Mouse (Mus musculus) stomach, postnatal 0 days (tissue): ENCODE results near the gene Sc5d. TPM values are rescaled to one million over a fixed set of nuclear protein-coding genes. Genes with fewer than 3 reads are reported as not detected.

Experiments used
- ATAC-seq: fragments of 200-750 bp; cut with Nextera tagmentation; 2 replicates; pipeline ENCODE4 v1.8.0; 2017; ENCODE audit not compliant: low FRiP score, low TSS enrichment
- DNase-seq: peaks from one replicate; pipeline ENCODE4 v3.0.0-alpha.2; 2016; ENCODE audit warnings: low spot score
- H3K27ac ChIP-seq: fragments of 300-500 bp; sonication (generic); replicated peaks from 2 replicates; pipeline ENCODE4 v1.5.1; 2014; ENCODE audit warnings: mild to moderate bottlenecking, control low read depth
- H3K27me3 ChIP-seq: fragments of 300-500 bp; sonication (generic); 2 replicates; pipeline ENCODE4 v1.6.1; 2014; ENCODE audit warnings: low read length; ENCODE audit not compliant: control insufficient read depth, insufficient read depth
- H3K36me3 ChIP-seq: fragments of 300-500 bp; sonication (generic); 2 replicates; pipeline ENCODE4 v1.6.1; 2014; ENCODE audit warnings: low read length, mixed read lengths; ENCODE audit not compliant: control insufficient read depth, insufficient read depth
- H3K4me1 ChIP-seq: fragments of 300-500 bp; sonication (generic); replicated peaks from 2 replicates; pipeline ENCODE4 v1.6.1; 2014; ENCODE audit warnings: antibody characterized with exemption; ENCODE audit not compliant: control insufficient read depth, insufficient read depth
- H3K4me2 ChIP-seq: fragments of 300-500 bp; sonication (generic); replicated peaks from 2 replicates; pipeline ENCODE4 v1.6.1; 2014; ENCODE audit warnings: low read depth, mild to moderate bottlenecking, control low read depth, moderate library complexity
- H3K4me3 ChIP-seq: fragments of 300-500 bp; sonication (generic); 2 replicates; pipeline ENCODE4 v1.5.1; 2014; ENCODE audit warnings: low read depth, low read length, control low read depth
- H3K9ac ChIP-seq: fragments of 300-500 bp; sonication (generic); 2 replicates; pipeline ENCODE4 v1.6.1; 2014; ENCODE audit warnings: mild to moderate bottlenecking, low read length, control low read depth, mixed read lengths
- H3K9me3 ChIP-seq: fragments of 300-500 bp; sonication (generic); 2 replicates; pipeline ENCODE4 v1.6.1; 2016; ENCODE audit warnings: low read length; ENCODE audit not compliant: control insufficient read depth
- CTCF ChIP-seq: IDR thresholded peaks from 2 replicates; pipeline ENCODE4 v1.5.1; 2016; ENCODE audit warnings: antibody characterized with exemption, low read depth, mild to moderate bottlenecking, moderate library complexity
- EP300 ChIP-seq: optimal IDR thresholded peaks from 2 replicates; pipeline ENCODE3; 2016; ENCODE audit warnings: antibody characterized with exemption
- WGBS: fragments of 180-500 bp; shearing (Covaris S2); extraction: QIAGEN DNeasy Blood & Tissue Kit; methylation state at CpG from one replicate; pipeline ENCODE4 v1.1.7; 2014; 5-methylcytosine and 5-hydroxymethylcytosine counted together
- polyA plus RNA-seq: library from polyadenylated mRNA; unstranded; fragments of >200 nt; fragmentation: Nextera tagmentation; extraction: Ambion mirVana; gene quantifications from 2 replicates; pipeline ENCODE4 v1.2.1, GENCODE M21; 2015

Sc5d gene
- polyA plus RNA-seq, 1 experiment from 2014 or later: 110 TPM

- Histone ChIP-seq H3K4me1 (no peaks in the 10 kb centered on the region), H3K27me3 (no peaks in the 10 kb centered on the region), H3K36me3 (no peaks in the 10 kb centered on the region), H3K9me3 (no peaks in the 10 kb centered on the region), H3K4me2 (no peak overlapping the region), H3K9ac (no peak overlapping the region), H3K4me3 (no peak overlapping the region), H3K27ac (no peak overlapping the region)
- no peak for DNase-seq
- 85% methylated on average over 3 of the region's 3 CpGs for WGBS
- TF ChIP-seq CTCF (no peak), EP300 (no peak)
- ATAC-seq: no peak
These were observed 6.6 kb upstream of the Sc5d start for GRCm38 (mm10) chr9:42270617-42271016.

DNA sequence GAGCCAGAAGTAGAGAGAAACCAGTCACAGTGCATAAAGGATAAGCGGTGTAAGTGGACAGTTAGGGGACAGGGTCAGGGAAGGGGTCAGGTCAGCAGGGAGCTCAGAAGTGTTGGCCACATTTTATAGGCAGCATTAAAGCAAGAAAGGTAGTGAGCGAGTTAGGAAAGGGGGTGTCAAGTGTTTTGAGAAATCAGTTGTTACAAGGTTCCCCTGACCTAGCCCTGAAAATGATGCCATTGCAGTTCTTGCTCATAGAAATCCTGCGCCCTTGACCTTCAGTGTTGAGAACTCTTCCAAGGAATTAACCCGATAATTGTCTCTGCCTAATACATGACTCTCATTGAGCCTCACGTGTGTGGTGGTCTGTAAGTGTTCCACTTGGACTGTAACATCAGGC is 6.0 kb upstream of the Sc5d start:
- WGBS: 82% methylated on average over 5 of the region's 5 CpGs
- H3K27ac ChIP-seq: no peak overlapping the region
- H3K4me1 ChIP-seq: no peaks in the 10 kb centered on the region
- DNase-seq: no peak
- no peak for TF ChIP-seq CTCF
- H3K9me3 ChIP-seq: no peaks in the 10 kb centered on the region
- H3K4me2 ChIP-seq: no peak overlapping the region
- H3K27me3 ChIP-seq: no peaks in the 10 kb centered on the region
- no peaks in the 10 kb centered on the region for H3K36me3 ChIP-seq
- ATAC-seq: no peak
- no peak overlapping the region for H3K9ac ChIP-seq
- no peak overlapping the region for H3K4me3 ChIP-seq

DNA sequence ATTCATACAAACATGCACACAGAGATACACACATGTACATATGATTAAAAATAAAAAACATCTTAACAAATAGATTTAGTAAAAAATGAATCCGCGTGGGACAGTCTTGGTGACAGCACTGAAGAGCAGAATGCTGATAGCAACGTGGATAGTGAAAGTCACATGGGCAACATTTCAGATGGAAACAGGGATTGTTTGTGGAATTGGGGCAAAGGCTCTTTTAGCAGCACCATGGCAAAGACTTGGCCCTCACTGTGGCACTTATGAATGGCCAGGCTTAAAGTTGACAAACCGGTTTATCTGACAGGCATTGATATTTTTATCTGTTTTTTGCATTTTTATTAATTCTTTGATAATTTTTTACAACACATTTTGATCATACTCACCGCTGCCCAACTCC is 4.3 kb upstream of the Sc5d start:
- H3K9me3 ChIP-seq: no peaks in the 10 kb centered on the region
- WGBS: 61% methylated on average over 5 of the region's 5 CpGs

DNA sequence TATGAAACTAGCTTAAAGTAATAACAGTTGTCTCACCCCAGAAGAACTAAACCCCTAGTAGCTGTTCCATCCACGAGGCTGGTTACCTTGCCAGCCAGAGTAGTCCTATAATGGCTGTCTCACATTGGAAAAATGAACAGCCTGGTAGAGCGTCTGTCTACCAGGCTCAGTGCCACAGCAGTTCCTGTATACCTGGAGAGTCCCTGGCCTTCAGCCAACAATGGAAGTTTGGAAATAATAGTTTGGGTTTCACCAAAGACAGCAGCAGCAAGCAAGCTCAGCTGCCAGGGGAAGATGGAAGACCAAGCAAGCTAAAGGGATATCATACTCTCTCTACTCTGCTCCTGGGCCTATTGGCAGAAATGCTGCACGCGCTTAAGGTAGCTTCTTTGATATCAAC is 1.3 kb upstream of the Sc5d start:
- no peak overlapping the region for H3K4me2 ChIP-seq
- DNase-seq (no peak), ATAC-seq (no peak)
- H3K36me3 ChIP-seq: no peaks in the 10 kb centered on the region
- WGBS: 77% methylated on average over 4 of the region's 4 CpGs
- no peaks in the 10 kb centered on the region for H3K27me3 ChIP-seq
- H3K27ac ChIP-seq: no peak overlapping the region
- H3K4me1 ChIP-seq: no peaks in the 10 kb centered on the region
- H3K9me3 ChIP-seq: no peaks in the 10 kb centered on the region
- no peak overlapping the region for H3K4me3 ChIP-seq
- H3K9ac ChIP-seq: no peak overlapping the region
- TF ChIP-seq EP300 (no peak), CTCF (no peak)

More for the DNA sequence above, 4.3 kb upstream of the Sc5d start:
- H3K27me3 ChIP-seq: no peaks in the 10 kb centered on the region
- H3K36me3 ChIP-seq: no peaks in the 10 kb centered on the region
- DNase-seq (no peak), ATAC-seq (no peak)
- H3K9ac ChIP-seq: no peak overlapping the region
- no peaks in the 10 kb centered on the region for H3K4me1 ChIP-seq
- H3K27ac ChIP-seq: no peak overlapping the region
- no peak overlapping the region for H3K4me3 ChIP-seq
- no peak overlapping the region for H3K4me2 ChIP-seq
- TF ChIP-seq CTCF (no peak), EP300 (no peak)

- Histone ChIP-seq H3K36me3 (no peaks in the 10 kb centered on the region), H3K9me3 (no peaks in the 10 kb centered on the region), H3K27me3 (no peaks in the 10 kb centered on the region), H3K27ac (peak overlapping the region; percentile 86), H3K4me2 (peak overlapping the region; percentile 88), H3K9ac (peak overlapping the region; percentile 87), H3K4me3 (peak overlapping the region; percentile 81), H3K4me1 (no peaks in the 10 kb centered on the region)
- ATAC-seq (peak; percentile 41), DNase-seq (no peak)
- under 1% methylated on average over 17 of the region's 18 CpGs for WGBS
- no peak for TF ChIP-seq CTCF
- TF ChIP-seq EP300: no peak
These were observed 346 bp downstream of the Sc5d start for GRCm38 (mm10) chr9:42263709-42264111.

GRCm38 (mm10) chr9:42260481-42260880 is 3.6 kb downstream of the Sc5d start:
- H3K27me3 ChIP-seq: no peaks in the 10 kb centered on the region
- H3K27ac ChIP-seq: no peak overlapping the region

More at GRCm38 (mm10) chr9:42260481-42260880, 3.6 kb downstream of the Sc5d start:
- H3K9me3 ChIP-seq: no peaks in the 10 kb centered on the region
- DNase-seq (no peak), ATAC-seq (no peak)
- H3K9ac ChIP-seq: no peak overlapping the region
- no peaks in the 10 kb centered on the region for H3K4me1 ChIP-seq
- 67% methylated on average over 5 of the region's 5 CpGs for WGBS
- no peak overlapping the region for H3K4me3 ChIP-seq
- H3K4me2 ChIP-seq: no peak overlapping the region
- TF ChIP-seq EP300: no peak
- no peak for TF ChIP-seq CTCF
- peaks cover 13% of the 10 kb centered on the region for H3K36me3 ChIP-seq
